Mouse (Mus musculus): ENCODE measurements at regions not wholly inside any gene's neighbourhood (a gene's known extent, or its start where the extent isn't known, plus 50 kb on each side); places are given as distances from the start of the nearest gene placed in this dataset.

DNA sequence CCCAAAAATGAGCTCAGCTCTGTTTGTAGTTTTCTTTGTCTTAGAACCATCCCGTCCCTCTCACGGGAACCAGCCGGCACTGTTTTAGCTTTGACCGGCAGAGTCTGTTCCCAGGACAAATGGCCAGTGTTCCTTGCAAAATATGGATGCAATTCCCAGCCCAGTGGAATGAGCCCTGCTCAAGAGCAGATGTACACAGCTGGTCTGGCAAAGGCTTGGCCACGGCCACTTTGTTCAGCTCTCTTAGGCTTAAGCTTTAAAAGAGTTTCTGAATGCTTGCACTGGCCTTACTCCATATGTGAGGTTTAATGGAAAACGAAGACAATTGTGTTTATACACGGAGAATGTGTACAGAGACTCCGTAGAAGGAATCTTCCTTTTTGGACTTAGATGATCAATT, 162.2 kb downstream of the Ankrd50 start:
- ATAC-seq (ENCODE audit: insufficient number of reproducible peaks, low FRiP score, low TSS enrichment): no peak

DNA sequence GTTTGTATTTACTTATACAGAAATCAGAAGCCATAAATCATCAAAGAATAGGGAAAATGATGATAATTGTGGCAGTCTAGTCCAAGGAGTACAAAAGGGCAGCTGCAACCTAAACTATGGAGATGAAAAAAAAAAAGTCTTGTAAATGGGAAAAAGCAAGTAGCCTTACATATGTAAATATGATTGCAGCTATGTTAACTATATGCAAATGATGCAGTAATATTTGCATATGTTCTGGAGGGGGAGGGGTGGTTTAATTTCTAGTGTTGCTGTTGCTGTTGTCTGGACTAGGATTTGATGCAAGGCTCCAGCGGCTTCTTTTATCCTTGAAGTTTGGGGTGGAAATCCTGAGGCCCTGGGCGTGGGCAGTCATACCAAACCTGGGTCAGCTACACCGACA, 163.0 kb downstream of the Ankrd50 start:
- ATAC-seq (ENCODE audit: insufficient number of reproducible peaks, low FRiP score, low TSS enrichment): no peak

- ATAC-seq (ENCODE audit: insufficient number of reproducible peaks, low FRiP score, low TSS enrichment): no peak
These were observed 163.6 kb downstream of the Ankrd50 start for GRCm38 (mm10) chr3:38320998-38321397.

- ATAC-seq (ENCODE audit: insufficient number of reproducible peaks, low FRiP score, low TSS enrichment): no peak
These were observed 171.8 kb downstream of the Ankrd50 start for GRCm38 (mm10) chr3:38312834-38313233.

GRCm38 (mm10) chr3:38312121-38312520, 172.5 kb downstream of the Ankrd50 start:
- no peak for ATAC-seq (ENCODE audit: insufficient number of reproducible peaks, low FRiP score, low TSS enrichment)

GRCm38 (mm10) chr3:38299898-38300751, 184.5 kb downstream of the Ankrd50 start:
- no peak for ATAC-seq (ENCODE audit: insufficient number of reproducible peaks, low FRiP score, low TSS enrichment)

GRCm38 (mm10) chr3:38299236-38299897, 185.3 kb downstream of the Ankrd50 start:
- ATAC-seq (ENCODE audit: insufficient number of reproducible peaks, low FRiP score, low TSS enrichment): peak; percentile 70

DNA sequence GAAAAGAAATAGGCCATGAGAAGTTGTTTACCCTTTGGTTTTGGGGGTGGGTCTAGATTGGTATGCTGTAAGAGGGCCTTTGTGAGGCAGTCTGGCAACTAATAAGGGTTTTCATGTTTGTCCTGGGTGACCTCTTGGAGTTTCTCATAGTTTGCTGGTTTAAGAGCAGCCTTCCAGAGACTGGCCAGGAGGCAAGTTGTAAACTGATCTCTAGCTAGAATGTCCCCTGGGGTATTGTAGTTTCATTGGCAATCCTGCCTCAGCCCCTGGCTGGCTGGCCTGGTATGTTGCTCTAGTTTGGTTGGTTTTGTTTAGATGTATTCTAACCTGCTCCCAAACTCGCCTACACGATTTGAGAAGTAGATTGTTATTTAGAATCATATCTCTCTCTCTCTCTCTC, 187.1 kb downstream of the Ankrd50 start:
- ATAC-seq (ENCODE audit: insufficient number of reproducible peaks, low FRiP score, low TSS enrichment): no peak

GRCm38 (mm10) chr3:38289062-38289461, 195.6 kb downstream of the Ankrd50 start:
- ATAC-seq (ENCODE audit: insufficient number of reproducible peaks, low FRiP score, low TSS enrichment): no peak

DNA sequence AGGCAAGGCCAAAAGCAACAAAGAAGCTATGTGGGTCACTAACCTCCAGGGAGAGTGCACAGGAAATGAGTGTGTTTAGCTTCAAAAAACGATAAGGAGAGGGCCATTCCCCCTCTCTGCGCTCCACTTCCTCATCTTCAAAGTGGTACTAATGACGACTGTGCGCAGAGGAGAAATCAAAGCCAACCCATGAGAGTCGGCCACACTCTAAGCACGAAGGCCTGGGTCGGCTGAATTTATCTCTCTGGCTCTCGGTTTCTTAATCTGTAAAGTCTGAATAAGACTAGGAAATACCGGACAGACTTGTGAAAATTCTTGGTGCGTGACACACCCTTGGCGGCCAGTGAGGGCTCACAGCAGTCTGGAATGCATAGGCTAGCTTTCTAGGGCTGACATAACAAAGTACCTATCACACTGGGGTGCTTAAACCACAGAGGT, 200.9 kb downstream of the Ankrd50 start:
- ATAC-seq (ENCODE audit: insufficient number of reproducible peaks, low FRiP score, low TSS enrichment): no peak

GRCm38 (mm10) chr3:38282891-38283290, 201.8 kb downstream of the Ankrd50 start:
- ATAC-seq (ENCODE audit: insufficient number of reproducible peaks, low FRiP score, low TSS enrichment): no peak

- no peak for ATAC-seq (ENCODE audit: insufficient number of reproducible peaks, low FRiP score, low TSS enrichment)
These were observed 203.0 kb downstream of the Ankrd50 start for GRCm38 (mm10) chr3:38281683-38282082.

DNA sequence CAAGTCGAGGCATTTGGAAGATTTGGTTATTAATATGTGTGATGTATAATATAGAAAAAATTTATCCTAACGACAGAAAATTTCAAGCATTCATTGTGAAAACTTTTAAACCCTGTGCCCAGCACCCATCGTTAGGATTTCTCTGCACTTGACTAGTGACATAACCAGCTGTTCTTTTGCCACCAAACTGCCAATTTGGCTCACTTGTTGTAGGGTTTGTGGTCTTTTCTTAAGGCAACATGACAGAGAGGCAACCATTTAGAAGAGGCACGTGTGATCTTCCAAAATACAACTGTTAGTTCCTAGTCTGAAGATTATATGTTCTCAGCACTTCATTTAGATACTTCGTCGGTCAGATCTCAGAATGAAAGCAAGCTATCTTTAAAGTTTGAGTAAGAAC, 203.8 kb downstream of the Ankrd50 start:
- no peak for ATAC-seq (ENCODE audit: insufficient number of reproducible peaks, low FRiP score, low TSS enrichment)

DNA sequence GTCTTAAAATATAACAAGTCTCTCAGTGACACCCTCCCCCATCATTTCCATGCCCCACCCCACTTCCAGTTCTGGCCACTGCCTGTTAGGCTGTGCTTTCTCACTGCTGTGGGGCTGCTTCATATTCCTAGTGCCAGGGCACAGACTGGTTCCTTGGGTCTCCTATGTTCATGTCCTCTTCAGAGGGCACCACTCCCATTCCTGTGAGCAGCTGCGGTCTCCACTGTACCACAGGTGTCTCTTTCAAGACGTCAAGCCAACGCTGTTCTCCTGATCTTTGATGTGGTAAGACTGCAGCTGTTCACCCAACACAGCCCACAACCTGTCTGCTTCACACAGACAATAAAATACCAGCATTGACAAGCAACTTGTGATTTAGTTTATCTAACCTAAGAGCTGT, 204.5 kb downstream of the Ankrd50 start:
- no peak for ATAC-seq (ENCODE audit: insufficient number of reproducible peaks, low FRiP score, low TSS enrichment)

GRCm38 (mm10) chr3:38276948-38277504, 207.6 kb downstream of the Ankrd50 start:
- no peak for ATAC-seq (ENCODE audit: insufficient number of reproducible peaks, low FRiP score, low TSS enrichment)

DNA sequence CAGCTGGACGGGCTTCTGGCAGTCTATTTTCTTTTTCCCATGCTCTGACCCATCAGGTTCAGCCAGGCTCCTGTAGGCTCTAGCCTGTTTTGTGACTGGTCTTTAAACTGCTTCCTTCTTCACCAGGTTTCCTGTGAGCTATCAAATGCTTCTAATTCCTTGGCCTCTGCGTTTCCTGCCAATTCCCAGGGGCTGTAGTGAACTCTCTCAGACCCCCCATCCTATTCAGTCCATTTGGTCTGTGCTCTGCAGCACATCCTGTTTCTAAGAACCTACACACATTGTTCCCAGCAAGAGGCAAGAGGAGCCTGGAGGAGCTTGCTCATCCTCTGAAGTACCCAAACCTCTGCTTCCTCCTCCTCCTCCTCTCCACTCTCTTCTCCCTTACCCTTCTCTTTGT, 209.3 kb downstream of the Ankrd50 start:
- ATAC-seq (ENCODE audit: insufficient number of reproducible peaks, low FRiP score, low TSS enrichment): no peak

DNA sequence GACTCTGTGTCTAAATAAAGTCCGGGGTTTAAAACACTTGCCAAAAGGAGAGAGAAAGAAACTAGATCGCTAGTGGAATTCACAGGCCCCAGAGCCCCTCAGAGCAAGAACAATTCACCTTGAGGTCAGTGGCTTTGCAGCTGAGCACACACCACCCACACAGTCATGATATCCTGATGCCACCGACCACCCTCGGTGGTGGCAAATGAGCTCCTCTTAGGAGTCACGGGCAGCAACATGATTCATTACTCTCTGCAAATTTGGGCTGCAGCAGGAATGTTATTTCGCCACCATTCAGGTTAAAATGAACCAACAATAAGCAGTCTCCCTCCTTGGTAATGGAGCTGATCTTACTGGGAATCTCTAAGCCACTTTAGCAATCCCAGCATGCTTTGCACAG, 213.9 kb downstream of the Ankrd50 start:
- no peak for ATAC-seq (ENCODE audit: insufficient number of reproducible peaks, low FRiP score, low TSS enrichment)

DNA sequence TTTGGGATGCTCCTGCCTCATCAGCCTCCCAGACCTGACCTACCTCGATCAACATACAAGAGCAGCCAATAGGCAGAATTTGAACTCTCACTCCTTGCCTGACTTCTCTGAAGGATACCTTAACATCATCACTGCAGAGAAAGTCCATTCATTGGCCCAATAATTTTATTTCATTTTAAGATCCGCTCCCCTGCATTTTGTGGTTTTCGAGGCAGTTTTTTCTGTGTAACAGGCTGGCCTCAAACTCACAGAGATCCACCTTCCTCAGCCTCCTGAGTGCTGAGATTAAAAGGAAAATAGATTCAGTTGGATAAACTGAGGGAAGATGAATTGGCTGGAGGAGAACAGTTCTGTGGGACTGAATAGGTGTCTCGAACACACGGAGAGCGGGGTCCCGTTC, 216.4 kb downstream of the Ankrd50 start:
- ATAC-seq (ENCODE audit: insufficient number of reproducible peaks, low FRiP score, low TSS enrichment): no peak

DNA sequence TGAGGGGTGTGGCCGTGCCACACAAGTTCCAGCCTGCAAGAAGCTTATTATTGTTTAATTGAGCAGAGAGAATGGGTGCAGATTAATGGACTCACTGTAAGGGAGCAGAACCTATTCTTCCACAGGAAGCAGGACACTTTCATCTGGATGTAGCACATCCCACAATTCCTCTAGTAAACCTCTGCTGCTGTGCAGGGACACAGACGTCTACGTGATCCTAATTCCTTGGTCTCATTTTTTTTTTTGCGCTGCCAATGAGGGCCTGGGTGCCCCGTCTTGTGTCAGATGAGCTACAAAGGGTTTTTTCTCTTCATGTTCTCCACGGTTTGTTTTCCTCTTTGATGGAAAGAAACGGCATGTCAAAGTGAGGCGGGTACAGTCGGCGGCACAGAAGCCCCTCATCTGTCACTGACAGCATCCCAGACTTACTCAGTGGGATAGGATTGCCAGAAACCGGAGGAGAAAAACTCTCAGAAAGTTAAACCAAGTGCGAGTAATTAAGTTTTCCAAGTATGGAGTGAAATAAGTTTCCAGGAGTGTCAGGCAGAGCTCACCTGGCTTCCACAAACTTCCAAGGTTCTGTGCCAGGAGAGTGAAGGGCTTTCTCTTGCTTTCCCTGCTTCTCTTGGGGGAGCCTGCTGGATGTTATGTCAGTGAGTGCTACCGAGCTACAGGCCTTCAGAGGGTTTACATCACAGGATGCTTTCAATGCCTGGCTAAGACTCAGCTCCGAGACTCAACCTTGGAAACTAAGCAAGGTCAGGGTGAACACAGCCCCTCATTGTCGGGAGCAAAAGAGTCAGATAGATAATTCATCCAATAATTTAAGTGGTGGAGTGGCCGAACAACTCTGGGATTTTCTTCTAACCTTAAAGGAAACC, 221.1 kb downstream of the Ankrd50 start:
- no peak for ATAC-seq (ENCODE audit: insufficient number of reproducible peaks, low FRiP score, low TSS enrichment)

- ATAC-seq (ENCODE audit: insufficient number of reproducible peaks, low FRiP score, low TSS enrichment): no peak
These were observed 223.1 kb downstream of the Ankrd50 start for GRCm38 (mm10) chr3:38261326-38262075.

All from cerebellum, adult (tissue).